Mouse (Mus musculus): ENCODE measurements around the gene Cd27. TPM values are rescaled to one million over a fixed set of nuclear protein-coding genes. Genes with fewer than 3 reads are reported as not detected.

Gene Cd27
- total RNA-seq, 2 experiments from 2014 or later: not detected

GRCm38 (mm10) chr6:125221115-125221745 lies 15.6 kb downstream of the Cd27 start:
- intact Hi-C loops (cut with DNase I): no loop called here
- no peak for DNase-seq (ENCODE audit: low spot score in 2 of 2)

DNA sequence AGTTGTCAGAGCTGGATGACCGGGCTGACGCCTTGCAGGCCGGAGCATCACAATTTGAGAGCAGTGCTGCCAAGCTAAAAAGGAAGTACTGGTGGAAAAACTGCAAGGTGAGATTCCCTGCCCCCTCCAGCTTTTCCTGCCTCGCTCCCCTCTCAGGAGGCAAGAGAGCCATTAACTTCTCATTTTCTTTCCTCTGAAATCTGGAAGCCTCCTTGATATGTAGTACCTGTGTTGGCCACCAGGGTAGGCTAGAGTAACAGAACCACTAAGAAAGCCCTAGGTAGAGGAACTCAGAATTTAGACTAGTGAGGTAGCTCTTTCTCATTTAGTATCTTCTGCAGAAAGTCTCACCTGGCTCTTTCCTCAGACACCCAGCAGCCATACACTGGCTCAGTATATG lies 17.8 kb downstream of the Cd27 start:
- intact Hi-C loops (cut with DNase I): loop anchor here (1.0 to 10.0 kb wide), 5 partner anchors 47 to 386 kb away; partner anchors contain the start of genes Gapdh and Iffo1

DNA sequence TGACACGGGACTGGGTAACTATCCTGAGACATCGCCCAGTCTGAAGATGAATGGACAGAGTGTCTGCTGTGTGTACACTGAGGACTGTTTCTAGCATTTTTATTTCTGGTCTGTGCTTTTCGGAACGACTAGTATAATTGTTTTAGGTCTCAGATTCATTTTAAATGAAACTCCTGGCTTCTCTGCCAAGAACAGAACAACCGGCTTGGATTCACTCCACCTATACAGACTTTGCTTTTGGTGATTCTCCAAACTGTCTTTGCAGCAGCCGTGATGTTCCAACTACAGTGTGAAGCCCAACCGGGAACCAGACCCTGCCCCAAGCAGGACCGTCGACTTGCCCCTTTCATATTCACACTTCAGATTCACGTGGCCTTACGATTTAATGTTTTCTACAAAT lies 18.9 kb downstream of the Cd27 start:
- peak in 1 of 2 experiments; percentile 71 for DNase-seq (ENCODE audit: low spot score in 2 of 2)
- intact Hi-C loops (cut with DNase I): loop anchor here (2.0 to 10.0 kb wide), 4 partner anchors 51 to 387 kb away; partner anchors contain the start of genes Gapdh and Iffo1

More for the DNA sequence above, 17.8 kb downstream of the Cd27 start:
- peak; percentile 72 to 77 for DNase-seq (ENCODE audit: low spot score in 2 of 2)

DNA sequence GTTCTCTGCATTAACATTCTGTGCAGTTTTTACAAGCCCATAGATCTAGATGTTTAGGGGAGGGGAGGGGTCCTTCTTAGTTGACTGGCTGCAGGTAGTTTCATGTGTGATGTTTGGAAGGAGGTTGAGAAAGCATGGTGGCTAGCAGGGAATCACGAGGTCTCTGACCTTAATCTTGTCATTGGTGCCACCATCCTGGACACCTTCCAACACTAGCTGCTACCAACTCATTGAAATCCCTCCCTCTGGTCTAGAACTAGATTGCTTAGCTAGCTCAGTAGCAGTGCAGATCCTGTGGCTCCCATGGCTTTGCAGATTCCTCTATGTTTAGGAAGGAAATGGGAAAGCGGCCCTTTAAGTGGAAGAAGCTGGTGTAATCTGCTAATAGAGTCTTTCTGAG lies 19.9 kb downstream of the Cd27 start:
- intact Hi-C loops (cut with DNase I): loop anchor here (5.0 to 10.0 kb wide), 3 partner anchors 50 to 388 kb away; partner anchors contain the start of genes Gapdh and Iffo1
- DNase-seq (ENCODE audit: low spot score in 2 of 2): no peak

DNA sequence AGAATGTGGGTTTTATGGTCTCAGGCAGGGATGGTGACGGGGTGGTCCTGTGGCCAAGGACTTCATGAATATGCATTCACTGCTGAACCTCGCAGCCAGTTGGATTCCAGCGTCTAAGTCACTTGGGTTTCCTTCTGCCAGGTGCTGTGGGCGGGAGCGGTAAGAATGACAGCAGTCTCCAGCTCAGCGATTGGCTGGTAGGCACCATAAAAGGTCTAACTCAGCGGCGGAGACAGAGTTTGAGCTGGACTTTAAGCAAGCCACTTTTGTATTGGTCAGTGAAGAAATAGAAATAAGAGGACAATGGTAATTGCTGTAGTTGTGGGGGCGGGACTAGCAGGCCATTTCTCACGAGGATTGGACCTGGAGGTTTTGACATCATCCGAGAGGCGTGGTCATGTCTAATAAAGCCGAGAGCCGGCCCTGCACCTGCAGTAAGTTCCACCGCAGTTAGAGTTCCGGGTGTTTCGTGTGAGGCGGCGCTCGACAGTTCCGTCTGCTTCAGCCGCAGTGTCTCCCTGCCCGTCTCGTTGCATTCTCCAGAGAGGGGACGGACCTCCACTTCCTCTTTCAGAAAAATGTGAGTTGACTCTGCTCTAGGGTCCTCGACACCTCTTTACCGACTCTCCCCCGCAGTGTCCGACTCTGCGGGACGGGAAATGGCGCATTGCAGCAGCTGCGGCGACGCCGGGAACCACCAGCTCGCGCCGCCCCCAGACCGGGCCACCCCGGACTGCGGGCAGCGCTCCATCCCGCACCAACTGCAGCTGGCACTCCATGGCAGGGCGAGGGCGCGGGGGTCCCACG lies 21.5 kb downstream of the Cd27 start, which contains the start of gene Vamp1:
Gene Vamp1 (plus strand): TSS at position 404 of the 807 bp plus-strand sequence.
- intact Hi-C loops (cut with DNase I): loop anchor here (1.0 to 10.0 kb wide), 4 partner anchors 23 to 389 kb away; partner anchors contain the start of genes Gapdh and Iffo1
- DNase-seq (ENCODE audit: low spot score in 2 of 2): peak; percentile 95 to 99

GRCm38 (mm10) chr6:125213715-125214114 lies 23.1 kb downstream of the Cd27 start:
- no peak for DNase-seq (ENCODE audit: low spot score in 2 of 2)
- intact Hi-C loops (cut with DNase I): loop anchor here (10.0 kb wide), 1 partner anchor 391 kb away; no protein-coding TSS in a partner anchor

GRCm38 (mm10) chr6:125213129-125213528 lies 23.7 kb downstream of the Cd27 start:
- intact Hi-C loops (cut with DNase I): loop anchor here (10.0 kb wide), 1 partner anchor 392 kb away; no protein-coding TSS in a partner anchor
- no peak for DNase-seq (ENCODE audit: low spot score in 2 of 2)

- no peak for DNase-seq (ENCODE audit: low spot score in 2 of 2)
- intact Hi-C loops (cut with DNase I): loop anchor here (10.0 kb wide), 1 partner anchor 392 kb away; no protein-coding TSS in a partner anchor
Observed at GRCm38 (mm10) chr6:125212621-125213020, 24.2 kb downstream of the Cd27 start.

DNA sequence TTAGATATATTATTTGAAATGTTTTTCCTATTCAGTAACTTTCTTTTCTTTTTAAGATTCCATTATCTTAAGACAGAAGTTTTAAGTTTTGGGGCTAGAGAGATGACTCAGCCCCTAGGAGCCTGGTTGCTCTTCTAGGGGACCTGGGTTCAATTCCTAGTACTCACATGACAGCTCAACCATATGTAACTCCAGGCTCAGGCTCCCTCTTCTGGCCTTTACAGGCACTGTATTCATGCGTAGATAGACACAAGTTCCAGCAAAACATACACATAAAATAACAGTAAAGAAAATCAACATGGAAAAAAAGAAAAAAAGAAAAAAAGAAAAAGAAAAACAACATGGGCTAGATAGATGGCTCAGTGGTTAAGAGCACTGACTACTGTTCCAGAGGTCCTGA lies 26.4 kb downstream of the Cd27 start:
- intact Hi-C loops (cut with DNase I): loop anchor here (10.0 kb wide), 1 partner anchor 394 kb away; no protein-coding TSS in a partner anchor
- no peak for DNase-seq (ENCODE audit: low spot score in 2 of 2)

- DNase-seq (ENCODE audit: low spot score in 2 of 2): no peak
- intact Hi-C loops (cut with DNase I): no loop called here
Observed at GRCm38 (mm10) chr6:125197166-125197565, 39.6 kb downstream of the Cd27 start.

DNA sequence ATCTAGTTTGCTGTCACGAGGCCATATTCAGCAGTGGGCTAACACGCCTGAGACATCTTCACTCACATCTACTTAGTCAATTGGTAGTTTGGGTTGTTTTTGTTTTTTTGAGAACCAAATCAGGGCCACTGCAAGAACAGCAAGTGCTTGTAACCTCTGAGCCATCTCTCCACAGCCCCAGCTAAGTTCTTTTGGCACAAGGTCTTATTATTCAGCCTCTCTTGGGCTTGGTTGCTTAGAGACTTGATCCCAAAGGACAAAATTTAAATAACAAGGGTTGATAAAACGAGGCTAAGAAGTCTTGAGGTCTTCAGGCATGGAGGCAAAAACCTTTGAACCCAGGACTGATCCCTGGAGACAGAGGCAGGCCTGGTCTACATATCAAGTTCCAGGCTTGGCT lies 40.5 kb downstream of the Cd27 start:
- intact Hi-C loops (cut with DNase I): no loop called here
- DNase-seq (ENCODE audit: low spot score in 2 of 2): no peak

- intact Hi-C loops (cut with DNase I): no loop called here
- no peak for DNase-seq (ENCODE audit: low spot score in 2 of 2)
Observed at GRCm38 (mm10) chr6:125195541-125196075, 41.2 kb downstream of the Cd27 start.

DNA sequence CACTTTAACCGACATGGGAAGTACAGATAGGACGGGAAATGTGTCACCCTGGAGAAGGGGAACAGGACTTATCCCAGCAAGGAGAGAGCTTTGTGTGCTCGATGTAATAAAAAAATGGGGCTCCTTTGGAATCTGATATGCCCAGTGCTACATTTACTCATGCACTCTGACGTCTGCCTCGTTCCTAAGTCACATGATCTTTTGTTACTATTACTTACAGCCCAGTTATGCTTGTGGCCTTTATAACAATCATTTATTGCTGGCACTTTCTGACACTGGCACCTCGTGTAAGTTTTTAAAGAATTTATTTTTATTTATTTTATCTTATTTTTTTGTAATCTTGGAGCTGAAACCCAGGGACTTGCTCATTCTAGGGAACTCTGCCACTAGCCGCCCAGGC lies 43.4 kb downstream of the Cd27 start:
- no peak for DNase-seq (ENCODE audit: low spot score in 2 of 2)
- intact Hi-C loops (cut with DNase I): no loop called here

GRCm38 (mm10) chr6:125192841-125193240 lies 44.0 kb downstream of the Cd27 start:
- intact Hi-C loops (cut with DNase I): loop anchor here (1.0 kb wide), 1 partner anchor 22 kb away; the partner anchor contains the start of gene Vamp1
- DNase-seq (ENCODE audit: low spot score in 2 of 2): no peak

DNA sequence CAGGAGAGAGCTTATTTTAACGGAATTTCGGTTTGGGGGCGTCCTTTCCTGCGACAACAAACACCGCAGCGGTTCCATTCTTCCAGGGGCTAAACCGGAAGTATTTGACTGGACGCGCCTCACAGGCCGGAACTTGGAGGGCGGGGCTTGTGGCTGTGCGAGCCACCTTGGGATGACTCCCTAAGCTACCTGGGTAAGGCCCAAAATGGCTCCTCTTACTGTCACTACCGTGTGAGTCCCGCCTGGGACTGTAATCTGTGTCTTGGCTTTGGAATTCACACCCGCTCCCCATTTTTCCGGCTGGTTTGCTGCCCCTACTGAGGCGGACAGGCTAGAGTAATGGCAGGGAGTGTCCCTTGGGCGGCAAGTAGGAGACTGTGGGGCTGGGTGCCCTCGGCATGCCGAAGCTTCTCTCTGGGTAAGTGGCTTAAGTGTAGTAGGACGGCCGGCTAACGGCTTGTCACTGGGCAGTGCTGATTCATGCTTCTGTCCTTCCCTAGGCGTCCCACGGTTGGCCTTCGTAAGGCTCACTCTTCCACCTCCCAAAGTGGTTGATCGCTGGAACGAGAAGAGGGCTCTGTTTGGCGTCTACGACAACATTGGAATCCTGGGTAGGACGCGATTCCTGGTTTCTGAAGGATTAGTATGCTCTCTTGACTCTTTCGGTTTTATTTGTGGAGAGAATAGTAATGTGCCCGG lies 44.6 kb downstream of the Cd27 start:
- intact Hi-C loops (cut with DNase I): loop anchor here (1.0 kb wide), 1 partner anchor 23 kb away; the partner anchor contains the start of gene Vamp1
- DNase-seq (ENCODE audit: low spot score in 2 of 2): peak; percentile 92 to 96

DNA sequence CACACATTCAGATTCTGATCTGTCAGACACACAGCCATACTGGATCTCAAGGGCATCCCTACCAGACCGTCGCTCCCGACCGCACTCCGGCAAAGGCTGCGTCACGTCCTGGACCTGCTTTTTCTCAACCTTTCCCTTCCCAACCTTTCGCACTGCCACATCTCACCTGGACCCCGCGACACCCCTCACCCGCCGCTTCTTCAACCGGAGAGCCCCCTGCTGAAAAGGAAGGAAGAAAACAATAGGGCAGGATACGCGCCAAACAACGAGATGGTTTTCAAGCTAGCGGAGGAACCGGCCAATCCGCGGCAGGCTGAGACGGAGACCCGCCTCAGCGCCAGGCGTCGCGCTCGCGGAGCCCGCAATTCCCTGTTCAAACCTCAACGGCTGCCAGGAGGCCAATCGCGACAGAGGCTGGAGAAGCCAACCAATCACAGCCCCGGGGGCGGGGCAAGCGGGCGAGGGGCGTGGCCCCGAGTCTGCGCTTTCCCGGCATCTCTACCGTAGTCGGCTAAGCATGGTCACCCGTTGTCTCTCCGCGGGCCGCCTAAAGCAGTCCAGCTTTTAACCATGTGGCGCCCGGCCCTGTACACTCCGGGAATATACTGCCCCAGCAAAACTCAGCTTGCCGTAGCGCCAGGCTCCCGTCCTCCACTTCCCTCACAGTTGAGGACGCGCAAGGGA lies 45.3 kb downstream of the Cd27 start, which contains the start of the genes Ncapd2 and Mrpl51:
Gene Ncapd2 (minus strand): TSS at position 370 of the 684 bp plus-strand sequence.
Gene Mrpl51 (plus strand): TSS at position 470 of the 684 bp plus-strand sequence.
- peak; percentile 98 to 99 for DNase-seq (ENCODE audit: low spot score in 2 of 2)
- intact Hi-C loops (cut with DNase I): loop anchor here (1.0 kb wide), 1 partner anchor 24 kb away; the partner anchor contains the start of gene Vamp1

- intact Hi-C loops (cut with DNase I): no loop called here
- no peak for DNase-seq (ENCODE audit: low spot score in 2 of 2)
Observed at GRCm38 (mm10) chr6:125190816-125191215, 46.0 kb downstream of the Cd27 start.

GRCm38 (mm10) chr6:125186203-125186602 lies 50.6 kb downstream of the Cd27 start:
- intact Hi-C loops (cut with DNase I): no loop called here
- no peak for DNase-seq (ENCODE audit: low spot score in 2 of 2)
